Mouse (Mus musculus) liver, adult 2 months (tissue): Measurements from ENCODE around the gene Nck1. TPM values are rescaled to one million over a fixed set of nuclear protein-coding genes. Genes with fewer than 3 reads are reported as not detected.

Experiments
- DNase-seq: peaks from one replicate; pipeline ENCODE4 v3.0.0-alpha.2; 2011; ENCODE audit warnings: low read depth, low spot score; ENCODE audit errors: extremely low read depth
- H3K27ac ChIP-seq: fragments of 200-500 bp; replicated peaks from 2 replicates; pipeline ENCODE4 v1.5.1; 2012; ENCODE audit warnings: low read depth, mild to moderate bottlenecking, control low read depth, inconsistent platforms, low read length; ENCODE audit not compliant: insufficient read depth
- H3K27me3 ChIP-seq: fragments of 200-500 bp; 2 replicates; pipeline ENCODE4 v1.6.1; 2012; ENCODE audit warnings: mild to moderate bottlenecking, moderate library complexity, low read length, inconsistent platforms; ENCODE audit not compliant: control insufficient read depth, insufficient read depth
- H3K36me3 ChIP-seq: fragments of 200-500 bp; 2 replicates; pipeline ENCODE4 v1.6.1; 2012; ENCODE audit warnings: low read length, inconsistent platforms; ENCODE audit not compliant: control insufficient read depth, insufficient read depth
- H3K4me1 ChIP-seq: fragments of 200-500 bp; 2 replicates; pipeline ENCODE4 v1.6.1; 2011; ENCODE audit warnings: low read length; ENCODE audit not compliant: control insufficient read depth, insufficient read depth
- H3K4me3 ChIP-seq: fragments of 200-500 bp; 2 replicates; pipeline ENCODE4 v1.5.1; 2011; ENCODE audit warnings: low read depth, mild to moderate bottlenecking, control low read depth, low read length, moderate library complexity; ENCODE audit not compliant: insufficient read depth
- H3K79me2 ChIP-seq: fragments of 200-500 bp; 2 replicates; pipeline ENCODE4 v1.6.1; 2012; ENCODE audit warnings: inconsistent platforms, mild to moderate bottlenecking, low read length, moderate library complexity; ENCODE audit not compliant: control insufficient read depth, insufficient read depth
- H3K9ac ChIP-seq: fragments of 200-500 bp; 2 replicates; pipeline ENCODE4 v1.6.1; 2012; ENCODE audit warnings: low read depth, mild to moderate bottlenecking, control low read depth, inconsistent platforms, low read length
- CTCF ChIP-seq: fragments of 200-500 bp; IDR thresholded peaks from 2 replicates; pipeline ENCODE4 v1.5.1; 2011; ENCODE audit warnings: low read depth, low read length, control low read depth
- POLR2A ChIP-seq: fragments of 200-500 bp; IDR thresholded peaks from 2 replicates; pipeline ENCODE4 v1.6.1; 2011; ENCODE audit warnings: low read length, control low read depth; ENCODE audit not compliant: insufficient read depth; ENCODE audit errors: extremely low read depth
- WGBS: fragments of 180-500 bp; shearing (Covaris S2); methylation state at CpG from one replicate; pipeline ENCODE4 v1.1.7; 2018; 5-methylcytosine and 5-hydroxymethylcytosine counted together
- polyA plus RNA-seq: library from polyadenylated mRNA; depleted of rRNA; stranded (reverse); fragments of >200 nt; gene quantifications from 2 replicates; pipeline ENCODE4 v1.2.3, GENCODE M21; 2012
- total RNA-seq: library from RNA; depleted of rRNA; stranded (reverse); fragments of >200 nt; gene quantifications from 2 replicates; pipeline ENCODE4 v1.2.3, GENCODE M21; 2014

Nck1 gene
- total and polyA plus RNA-seq, 2 experiments, result 2.6 to 17.0 TPM

GRCm38 (mm10) chr9:100548313-100548712, 2.4 kb upstream of the Nck1 start:
- Histone ChIP-seq H3K9ac (no peak overlapping the region), H3K4me1 (no peaks in the 10 kb centered on the region), H3K79me2 (peaks cover 2% of the 10 kb centered on the region; the same call in 1 of the 2 replicates), H3K4me3 (no peak overlapping the region), H3K27ac (no peak overlapping the region), H3K27me3 (no peaks in the 10 kb centered on the region), H3K36me3 (peaks cover 4% of the 10 kb centered on the region)
- no peak for TF ChIP-seq POLR2A
- TF ChIP-seq CTCF, result no peak
- no peak for DNase-seq
- WGBS, result 96% methylated on average over 2 of the region's 2 CpGs

DNA sequence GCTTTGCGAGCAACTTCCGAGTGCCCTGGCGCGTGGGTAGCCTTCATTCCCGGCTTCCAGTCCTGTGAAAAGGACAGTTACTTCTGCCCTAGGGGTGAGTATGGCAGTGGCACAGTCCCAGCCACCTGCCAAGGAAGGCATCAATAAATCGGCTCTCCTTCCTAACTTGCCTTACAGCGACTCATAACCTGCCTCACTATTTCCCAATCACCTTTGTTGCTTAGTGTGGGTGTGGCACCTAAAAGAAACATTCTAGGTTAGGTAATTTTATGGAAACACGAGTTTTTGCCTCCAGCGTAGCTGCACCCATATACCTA, 618 bp upstream of the Nck1 start:
- Histone ChIP-seq H3K4me1 (no peaks in the 10 kb centered on the region), H3K4me3 (peak overlapping the region; percentile 68), H3K9ac (peak overlapping the region; percentile 74), H3K36me3 (no peaks in the 10 kb centered on the region), H3K27ac (peak overlapping the region; percentile 81), H3K79me2 (peaks cover 3% of the 10 kb centered on the region; the same call in 1 of the 2 replicates), H3K27me3 (no peaks in the 10 kb centered on the region)
- 2% methylated on average over 9 of the region's 9 CpGs for WGBS
- no peak for TF ChIP-seq POLR2A
- no peak; the same call in 1 of the 2 replicates for TF ChIP-seq CTCF
- peak; percentile 78 for DNase-seq

DNA sequence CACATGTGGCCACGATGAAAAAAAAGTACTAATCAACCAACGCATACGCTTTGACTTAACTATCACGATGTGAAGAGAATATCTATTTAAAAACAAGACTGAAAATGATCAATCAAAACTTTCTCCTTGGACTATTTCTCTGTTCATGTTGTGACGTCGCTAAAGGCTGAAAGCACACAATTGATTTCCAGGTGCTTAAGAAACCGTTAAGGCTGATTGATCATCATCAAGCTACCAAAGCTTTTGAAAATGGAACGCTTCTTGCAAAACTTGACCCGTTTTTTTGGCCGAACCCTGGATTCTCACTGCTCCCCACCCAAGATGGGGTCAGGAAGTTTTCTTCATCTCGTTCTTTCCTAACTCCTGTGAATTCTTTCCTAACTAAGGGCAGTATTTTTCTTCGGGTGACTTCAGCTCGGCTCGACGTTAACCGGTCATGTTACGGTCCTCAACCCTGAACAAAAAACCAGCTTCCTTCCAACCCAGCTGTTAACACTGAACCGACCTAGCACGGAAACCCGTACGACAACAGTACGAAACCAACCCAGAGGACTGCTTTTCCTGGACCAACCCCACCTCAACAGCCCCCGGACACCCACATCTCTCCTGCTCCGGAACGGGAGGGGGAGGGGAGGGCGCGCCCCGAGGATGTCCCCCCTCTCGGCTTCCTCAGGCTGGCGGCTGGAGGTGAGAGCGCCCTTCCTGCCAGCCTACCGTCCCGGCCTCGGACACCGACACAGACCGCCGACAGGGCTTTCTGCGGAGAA, 803 bp downstream of the Nck1 start:
- Histone ChIP-seq H3K36me3 (no peaks in the 10 kb centered on the region), H3K4me3 (peak overlapping the region; percentile 81), H3K79me2 (peaks cover 12% of the 10 kb centered on the region; the same call in 1 of the 2 replicates), H3K27me3 (no peaks in the 10 kb centered on the region), H3K27ac (peak overlapping the region; percentile 89), H3K4me1 (no peaks in the 10 kb centered on the region; the same call in 1 of the 2 replicates), H3K9ac (peak overlapping the region; percentile 89)
- peak; percentile 67 for DNase-seq
- under 1% methylated on average over 38 of the region's 38 CpGs for WGBS
- no peak for TF ChIP-seq CTCF
- no peak for TF ChIP-seq POLR2A

GRCm38 (mm10) chr9:100535618-100536262, 10.2 kb downstream of the Nck1 start:
- H3K4me1 ChIP-seq, result peaks cover 11% of the 10 kb centered on the region
- TF ChIP-seq POLR2A (no peak), CTCF (no peak)
- no peaks in the 10 kb centered on the region for H3K27me3 ChIP-seq
- no peak overlapping the region for H3K9ac ChIP-seq
- peaks cover 32% of the 10 kb centered on the region for H3K79me2 ChIP-seq
- no peaks in the 10 kb centered on the region for H3K36me3 ChIP-seq
- WGBS, result 83% methylated on average over 2 of the region's 2 CpGs
- 0 out of 2 replicates have a peak overlapping the region, but pooled peaks have one; percentile 8 for H3K27ac ChIP-seq
- H3K4me3 ChIP-seq, result no peak overlapping the region
- DNase-seq, result peak; percentile 72

- Histone ChIP-seq H3K9ac (no peak overlapping the region), H3K79me2 (peaks cover 34% of the 10 kb centered on the region), H3K36me3 (no peaks in the 10 kb centered on the region), H3K27me3 (no peaks in the 10 kb centered on the region), H3K27ac (no peak overlapping the region), H3K4me1 (peaks cover 16% of the 10 kb centered on the region), H3K4me3 (no peak overlapping the region)
- WGBS, result 72% methylated on average over 3 of the region's 3 CpGs
- no peak for DNase-seq
- no peak for TF ChIP-seq POLR2A
- no peak for TF ChIP-seq CTCF
Observed at GRCm38 (mm10) chr9:100534686-100535085, 11.2 kb downstream of the Nck1 start.

DNA sequence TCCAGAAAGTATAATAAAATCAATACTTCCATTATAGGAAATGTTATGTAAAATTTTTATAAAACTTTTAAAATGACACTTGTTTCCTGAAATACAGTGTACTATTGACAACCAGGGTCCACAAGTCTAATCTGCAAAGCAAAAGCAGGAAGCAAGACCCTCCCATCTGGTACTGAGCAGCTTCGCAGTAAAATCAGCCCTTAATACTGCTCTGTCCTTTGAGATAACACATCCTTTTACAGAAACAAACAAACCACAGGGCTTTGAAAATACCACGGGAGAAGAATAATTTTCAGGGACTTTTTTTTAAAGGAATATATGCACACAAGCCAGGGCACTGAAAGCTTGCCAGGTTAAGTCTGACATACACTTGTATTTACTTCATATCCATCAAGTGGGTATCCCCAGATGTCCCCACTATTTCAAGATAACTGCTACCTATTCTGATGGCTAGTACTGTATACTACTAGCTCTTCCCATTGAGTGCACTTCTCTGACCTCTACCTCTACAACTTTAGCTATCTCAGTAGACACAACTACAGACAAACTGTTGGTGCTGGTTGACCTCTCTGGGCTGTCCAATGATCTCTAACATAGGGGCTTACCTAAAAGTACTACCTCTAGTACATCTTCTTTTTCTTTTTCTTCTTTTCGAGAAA, 13.0 kb downstream of the Nck1 start:
- H3K4me1 ChIP-seq, result peaks cover 16% of the 10 kb centered on the region
- 53% methylated on average over 3 of the region's 3 CpGs for WGBS
- no peak for TF ChIP-seq POLR2A
- TF ChIP-seq CTCF, result no peak
- no peaks in the 10 kb centered on the region for H3K36me3 ChIP-seq
- no peak for DNase-seq
- no peak overlapping the region for H3K9ac ChIP-seq
- H3K27ac ChIP-seq, result no peak overlapping the region
- no peak overlapping the region for H3K4me3 ChIP-seq
- H3K79me2 ChIP-seq, result peaks cover 41% of the 10 kb centered on the region
- H3K27me3 ChIP-seq, result no peaks in the 10 kb centered on the region
